Mouse (Mus musculus): ENCODE data around the gene Golim4.
"Not testable (repeated sequence)": the region's sequence is repeated elsewhere in the genome, so short reads cannot be mapped to it uniquely, and the experiment has no call there.

Gene Golim4

GRCm38 (mm10) chr3:75956551-75957302 is at the start of gene Golim4:
Gene Golim4, minus strand, starts transcription at chr3:75956949.
- DNase-seq (ENCODE audit: low read depth in 1 of 2, low spot score in 2 of 2): peak; percentile 66 to 75

GRCm38 (mm10) chr3:76005621-76006020 is 48.9 kb upstream of the Golim4 start:
- DNase-seq (ENCODE audit: low read depth in 1 of 2, low spot score in 2 of 2): no peak

- DNase-seq (ENCODE audit: low read depth in 1 of 2, low spot score in 2 of 2): no peak
These were observed 44.4 kb upstream of the Golim4 start for GRCm38 (mm10) chr3:76001156-76001555.

GRCm38 (mm10) chr3:76000481-76000880 is 43.7 kb upstream of the Golim4 start:
- DNase-seq (ENCODE audit: low read depth in 1 of 2, low spot score in 2 of 2): no peak

GRCm38 (mm10) chr3:75981031-75981750 is 24.4 kb upstream of the Golim4 start:
- DNase-seq (ENCODE audit: low read depth in 1 of 2, low spot score in 2 of 2): not testable (repeated sequence)

- not testable (repeated sequence) for DNase-seq (ENCODE audit: low read depth in 1 of 2, low spot score in 2 of 2)
These were observed 6.3 kb upstream of the Golim4 start for GRCm38 (mm10) chr3:75962784-75963772.

- DNase-seq (ENCODE audit: low read depth in 1 of 2, low spot score in 2 of 2): no peak
These were observed 873 bp downstream of the Golim4 start for GRCm38 (mm10) chr3:75955661-75956491.

GRCm38 (mm10) chr3:75954185-75954584 is 2.6 kb downstream of the Golim4 start:
- no peak for DNase-seq (ENCODE audit: low read depth in 1 of 2, low spot score in 2 of 2)

GRCm38 (mm10) chr3:75952328-75953060 is 4.3 kb downstream of the Golim4 start:
- DNase-seq (ENCODE audit: low read depth in 1 of 2, low spot score in 2 of 2): no peak

GRCm38 (mm10) chr3:75950897-75951296 is 5.9 kb downstream of the Golim4 start:
- DNase-seq (ENCODE audit: low read depth in 1 of 2, low spot score in 2 of 2): no peak

- DNase-seq (ENCODE audit: low read depth in 1 of 2, low spot score in 2 of 2): no peak
These were observed 7.4 kb downstream of the Golim4 start for GRCm38 (mm10) chr3:75949358-75949757.

GRCm38 (mm10) chr3:75948541-75949095 is 8.1 kb downstream of the Golim4 start:
- DNase-seq (ENCODE audit: low read depth in 1 of 2, low spot score in 2 of 2): no peak

- DNase-seq (ENCODE audit: low read depth in 1 of 2, low spot score in 2 of 2): no peak
These were observed 8.7 kb downstream of the Golim4 start for GRCm38 (mm10) chr3:75948003-75948402.

- no peak for DNase-seq (ENCODE audit: low read depth in 1 of 2, low spot score in 2 of 2)
These were observed 14.3 kb downstream of the Golim4 start for GRCm38 (mm10) chr3:75942303-75943060.

GRCm38 (mm10) chr3:75941864-75942263 is 14.9 kb downstream of the Golim4 start:
- DNase-seq (ENCODE audit: low read depth in 1 of 2, low spot score in 2 of 2): no peak

- DNase-seq (ENCODE audit: low read depth in 1 of 2, low spot score in 2 of 2): no peak
These were observed 20.6 kb downstream of the Golim4 start for GRCm38 (mm10) chr3:75936152-75936551.

GRCm38 (mm10) chr3:75930659-75931225 is 26.0 kb downstream of the Golim4 start:
- no peak for DNase-seq (ENCODE audit: low read depth in 1 of 2, low spot score in 2 of 2)

GRCm38 (mm10) chr3:75929926-75930548 is 26.7 kb downstream of the Golim4 start:
- DNase-seq (ENCODE audit: low read depth in 1 of 2, low spot score in 2 of 2): no peak
